Mouse (Mus musculus): ENCODE data around the gene Pbld1. TPM values are rescaled to one million over a fixed set of nuclear protein-coding genes. Genes with fewer than 3 reads are reported as not detected.

The Pbld1 gene
- polyA plus RNA-seq (2014; fragmentation: Illumina TruSeq; extraction: RNeasy Lipid Tissue Mini Kit (QIAGEN cat#74804); ENCODE audit: low read depth, low replicate concordance), result 4.4 TPM

DNA sequence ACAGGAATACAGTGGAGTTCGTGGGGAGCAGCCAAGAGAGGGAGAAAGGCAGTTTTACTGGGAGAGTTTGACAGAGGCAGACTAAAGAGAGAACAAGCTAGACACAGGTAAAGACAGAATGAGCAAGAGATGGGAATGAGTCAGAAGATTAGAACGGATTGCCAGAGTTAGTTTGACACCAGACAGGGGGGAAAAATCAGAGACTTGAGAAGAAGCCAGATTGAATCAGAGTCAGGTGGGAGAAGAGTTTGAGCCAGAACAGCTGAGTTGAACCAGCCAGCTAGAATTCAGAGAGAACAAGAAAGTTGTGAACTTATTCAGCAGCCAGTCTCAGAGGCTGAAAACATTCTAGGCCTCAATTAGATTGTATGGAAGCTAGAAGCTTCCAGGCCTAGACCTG lies at the start of gene Pbld1:
Pbld1 (plus strand) TSS at position 301 of the 400 bp plus-strand sequence.

DNA sequence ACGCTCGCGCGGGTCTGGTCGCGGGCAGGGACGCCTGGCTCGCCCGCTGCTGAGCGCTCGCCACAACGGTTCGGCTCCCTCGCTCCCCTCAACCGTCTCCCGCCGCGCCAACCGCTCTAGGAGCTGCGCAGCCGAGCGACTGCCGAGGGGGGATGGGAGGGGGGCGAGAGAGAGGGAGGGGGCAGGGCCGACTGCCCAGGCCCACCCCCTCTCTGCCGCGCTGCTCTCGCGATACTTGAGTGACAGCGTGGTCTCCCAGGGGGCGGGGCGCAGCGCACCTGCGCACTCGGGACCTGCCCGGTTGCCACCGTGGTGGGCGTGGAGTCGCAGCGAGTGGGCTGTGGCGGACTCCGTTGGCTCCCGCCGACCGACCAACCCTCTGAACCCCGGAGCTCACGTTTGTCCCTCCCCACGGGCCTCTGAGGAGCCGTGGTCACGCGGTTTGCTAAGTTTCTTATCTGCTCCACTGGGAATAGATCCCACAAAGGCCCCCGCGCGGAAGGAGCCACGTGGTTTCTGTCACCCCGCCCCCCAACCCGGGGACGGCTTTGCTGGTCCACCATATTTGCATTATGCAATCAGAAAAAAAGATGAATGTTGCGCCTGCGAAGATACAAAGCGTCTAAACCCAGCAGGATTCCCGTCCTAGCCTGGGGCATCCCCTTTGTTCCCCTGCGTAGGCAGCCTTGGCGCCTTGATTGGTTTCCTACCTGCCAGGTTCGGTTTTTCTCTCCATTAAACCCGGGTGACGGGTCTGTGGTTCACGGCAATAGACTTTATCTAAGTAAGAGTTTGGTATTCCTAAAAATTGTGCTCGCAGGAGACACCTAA lies 36.0 kb upstream of the Pbld1 start, which contains the start of the genes Hnrnph3 and Pbld2:
Hnrnph3 (minus strand) TSS at position 469 of the 831 bp plus-strand sequence.
Pbld2 (plus strand) TSS at position 567 of the 831 bp plus-strand sequence.

DNA sequence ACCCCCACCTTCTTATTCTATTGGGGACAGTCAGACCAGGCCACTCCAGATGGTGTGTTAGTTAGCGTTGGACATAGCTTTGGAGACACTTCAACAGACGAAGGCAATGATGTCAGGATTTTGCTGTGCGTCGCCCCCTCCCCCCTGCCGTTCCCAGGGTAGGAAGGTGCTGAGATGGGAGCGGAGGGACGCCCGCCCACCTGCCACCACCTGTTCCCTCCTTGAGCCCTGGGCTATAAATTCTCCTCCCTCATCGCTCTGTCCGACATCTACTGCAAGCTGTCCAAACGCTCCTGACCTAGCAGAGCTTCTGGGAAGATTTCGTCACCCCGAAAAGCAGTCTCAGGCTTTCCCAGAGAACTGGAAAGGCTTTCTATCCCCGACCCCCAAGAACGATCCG lies 39.6 kb downstream of the Pbld1 start, which contains the start of gene Atoh7:
Atoh7 (plus strand) TSS at position 131 of the 400 bp plus-strand sequence.

Other genes with a start within 250 kb of the Pbld1 start
- gene Tet1, start 151.2 kb upstream of the Pbld1 start, polyA plus RNA-seq (2014; fragmentation: Illumina TruSeq; extraction: RNeasy Lipid Tissue Mini Kit (QIAGEN cat#74804); ENCODE audit: low read depth, low replicate concordance), result 1.7 TPM
- gene Slc25a16, start 139.5 kb upstream of the Pbld1 start, polyA plus RNA-seq (2014; fragmentation: Illumina TruSeq; extraction: RNeasy Lipid Tissue Mini Kit (QIAGEN cat#74804); ENCODE audit: low read depth, low replicate concordance), result 52.0 TPM
- 6.8 TPM for gene Dna2, start 113.1 kb upstream of the Pbld1 start, polyA plus RNA-seq (2014; fragmentation: Illumina TruSeq; extraction: RNeasy Lipid Tissue Mini Kit (QIAGEN cat#74804); ENCODE audit: low read depth, low replicate concordance)
- 28.5 TPM for gene Rufy2, start 79.9 kb upstream of the Pbld1 start, polyA plus RNA-seq (2014; fragmentation: Illumina TruSeq; extraction: RNeasy Lipid Tissue Mini Kit (QIAGEN cat#74804); ENCODE audit: low read depth, low replicate concordance)
- gene Hnrnph3, start 35.9 kb upstream of the Pbld1 start, polyA plus RNA-seq (2014; fragmentation: Illumina TruSeq; extraction: RNeasy Lipid Tissue Mini Kit (QIAGEN cat#74804); ENCODE audit: low read depth, low replicate concordance), result 124 TPM
- gene Pbld2, start 35.8 kb upstream of the Pbld1 start, polyA plus RNA-seq (2014; fragmentation: Illumina TruSeq; extraction: RNeasy Lipid Tissue Mini Kit (QIAGEN cat#74804); ENCODE audit: low read depth, low replicate concordance), result 16.8 TPM
- not detected for gene Atoh7, start 39.5 kb downstream of the Pbld1 start, polyA plus RNA-seq (2014; fragmentation: Illumina TruSeq; extraction: RNeasy Lipid Tissue Mini Kit (QIAGEN cat#74804); ENCODE audit: low read depth, low replicate concordance)
- not detected for gene Mypn, start 143.8 kb downstream of the Pbld1 start, polyA plus RNA-seq (2014; fragmentation: Illumina TruSeq; extraction: RNeasy Lipid Tissue Mini Kit (QIAGEN cat#74804); ENCODE audit: low read depth, low replicate concordance)
- 291 TPM for gene Herc4, start 183.6 kb downstream of the Pbld1 start, polyA plus RNA-seq (2014; fragmentation: Illumina TruSeq; extraction: RNeasy Lipid Tissue Mini Kit (QIAGEN cat#74804); ENCODE audit: low read depth, low replicate concordance)